Comparison of ENCODE assay signal across 23 mouse cellular contexts in the genomic region with DNA sequence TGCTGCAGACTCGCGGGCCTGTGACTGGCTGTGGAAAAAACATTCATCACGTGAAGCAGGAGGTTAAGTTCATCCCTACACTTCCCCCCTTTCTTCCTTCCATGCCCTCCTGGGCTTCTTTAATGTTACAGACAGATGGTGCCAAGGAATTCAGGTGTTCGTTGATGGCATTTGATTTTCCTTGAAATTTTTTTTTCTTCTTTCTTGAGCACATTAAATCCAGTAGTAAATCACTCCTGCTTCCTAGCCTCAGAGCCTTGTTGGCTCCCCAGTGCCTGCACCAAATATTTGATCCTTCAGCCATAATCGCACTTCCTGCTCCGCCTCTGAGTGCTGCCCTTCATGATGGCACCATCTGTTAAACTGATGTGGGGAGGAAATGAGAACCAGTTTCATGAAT.
"Had no signal": no experiment of that assay in that cellular context is flagged by ENCODE, and none has a peak within 500 bp of the region (broad histone marks: within the 10 kb centered on the region; RNA-seq: fewer than 3 reads in every experiment).

No protein-coding gene starts in this region.

- H3K4me1 ChIP-seq: liver, embryonic 12.5 days; liver, embryonic 15.5 days; lung, embryonic 15.5 days; midbrain, embryonic 12.5 days; midbrain, embryonic 15.5 days; neural tube, embryonic 15.5 days had no signal

- H3K9me3 ChIP-seq: kidney, embryonic 15.5 days; liver, embryonic 12.5 days; liver, embryonic 15.5 days; lung, embryonic 15.5 days; midbrain, embryonic 12.5 days; midbrain, embryonic 15.5 days; neural tube, embryonic 12.5 days; neural tube, embryonic 15.5 days had no signal

- H3K27ac ChIP-seq: kidney, embryonic 15.5 days; liver, embryonic 12.5 days; liver, embryonic 15.5 days; lung, embryonic 15.5 days; midbrain, embryonic 12.5 days; midbrain, embryonic 15.5 days; neural tube, embryonic 12.5 days; neural tube, embryonic 15.5 days; stomach, postnatal 0 days had no signal

- H3K27me3 ChIP-seq: kidney, embryonic 15.5 days; liver, embryonic 12.5 days; liver, embryonic 15.5 days; lung, embryonic 15.5 days; midbrain, embryonic 12.5 days; midbrain, embryonic 15.5 days; neural tube, embryonic 12.5 days; neural tube, embryonic 15.5 days had no signal

- H3K9ac ChIP-seq: kidney, embryonic 15.5 days; liver, embryonic 12.5 days; liver, embryonic 15.5 days; lung, embryonic 15.5 days; midbrain, embryonic 12.5 days; midbrain, embryonic 15.5 days; neural tube, embryonic 12.5 days; neural tube, embryonic 15.5 days had no signal

- H3K4me3 ChIP-seq: kidney, embryonic 15.5 days; liver, embryonic 12.5 days; liver, embryonic 15.5 days; lung, embryonic 15.5 days; midbrain, embryonic 12.5 days; midbrain, embryonic 15.5 days; neural tube, embryonic 12.5 days; neural tube, embryonic 15.5 days had no signal

- H3K4me2 ChIP-seq: kidney, embryonic 15.5 days; liver, embryonic 12.5 days; liver, embryonic 15.5 days; lung, embryonic 15.5 days; midbrain, embryonic 12.5 days; midbrain, embryonic 15.5 days; neural tube, embryonic 12.5 days; neural tube, embryonic 15.5 days had no signal

- H3K36me3 ChIP-seq: kidney, embryonic 15.5 days; liver, embryonic 12.5 days; liver, embryonic 15.5 days; lung, embryonic 15.5 days; midbrain, embryonic 12.5 days; midbrain, embryonic 15.5 days; neural tube, embryonic 12.5 days; neural tube, embryonic 15.5 days had no signal

- ATAC-seq: liver, embryonic 12.5 days; midbrain, embryonic 15.5 days had no signal

- DNase-seq: kidney, adult 8-10 months; kidney, postnatal 14 days; kidney, postnatal 4 days; left cerebral cortex, postnatal 4 days; liver; lung, adult 18-20 months; lung, postnatal 10 days; lung, postnatal 36 days; right cerebral cortex, adult 18-20 months; right cerebral cortex, postnatal 14 days; right cerebral cortex, postnatal 4 days; thymus, adult 2 months; thymus, postnatal 14 days; thymus, postnatal 4 days had no signal
